Mouse (Mus musculus): ENCODE results near the gene Ppat.
"Not testable (repeated sequence)": the region's sequence is repeated elsewhere in the genome, so short reads cannot be mapped to it uniquely, and the experiment has no call there.

Ppat gene

GRCm38 (mm10) chr5:76947758-76948157 lies 3.6 kb downstream of the Ppat start:
- DNase-seq (ENCODE audit: low read depth, low spot score): no peak

DNA sequence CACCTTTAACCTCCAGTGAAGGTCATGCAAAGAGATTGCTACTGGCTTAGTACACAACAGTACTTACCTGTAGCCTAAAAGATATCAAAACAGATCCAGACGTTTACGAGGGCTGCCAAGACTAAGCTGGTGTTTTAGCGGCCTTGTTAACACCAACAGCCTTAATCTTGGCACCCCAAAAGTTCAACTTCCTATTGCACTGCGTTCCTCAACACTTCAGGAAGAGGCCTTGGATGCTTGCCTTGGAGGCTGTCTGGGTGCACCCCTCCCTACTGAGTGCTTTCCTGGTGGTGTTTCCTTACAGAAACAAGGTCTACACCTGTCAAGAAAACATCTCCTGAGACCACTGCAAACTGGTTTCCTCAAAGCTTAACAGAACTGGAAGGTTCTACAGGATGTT lies 4.2 kb downstream of the Ppat start:
- no peak for DNase-seq (ENCODE audit: low read depth, low spot score)

GRCm38 (mm10) chr5:76945678-76946033 lies 5.7 kb downstream of the Ppat start:
- DNase-seq (ENCODE audit: low read depth, low spot score): no peak

- DNase-seq (ENCODE audit: low read depth, low spot score): no peak
Measured at GRCm38 (mm10) chr5:76944965-76945677, 6.3 kb downstream of the Ppat start.

GRCm38 (mm10) chr5:76942505-76942904 lies 8.9 kb downstream of the Ppat start:
- no peak for DNase-seq (ENCODE audit: low read depth, low spot score)

- no peak for DNase-seq (ENCODE audit: low read depth, low spot score)
Measured at GRCm38 (mm10) chr5:76941975-76942374, 9.4 kb downstream of the Ppat start.

DNA sequence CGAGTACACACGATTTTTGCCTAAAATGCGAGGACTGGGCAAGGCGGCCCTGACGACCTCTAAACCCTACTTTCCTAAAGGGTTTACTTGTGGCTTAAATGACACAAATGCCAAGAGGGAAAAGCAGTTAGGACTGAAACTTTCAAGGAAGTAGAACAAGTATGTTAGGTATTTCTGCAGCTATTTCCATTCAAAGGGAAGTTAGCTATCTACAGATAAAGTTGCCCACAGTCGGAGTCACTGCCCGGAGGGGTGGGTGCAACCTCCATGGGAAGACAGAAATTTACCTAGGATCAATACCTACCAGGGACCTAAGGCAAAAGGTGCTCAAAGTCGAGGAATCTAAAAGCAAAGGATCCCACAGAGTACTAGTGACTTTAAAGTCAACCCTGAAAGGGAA lies 11.7 kb downstream of the Ppat start:
- DNase-seq (ENCODE audit: low read depth, low spot score): no peak

GRCm38 (mm10) chr5:76929180-76929877 lies 22.0 kb downstream of the Ppat start:
- DNase-seq (ENCODE audit: low read depth, low spot score): no peak

GRCm38 (mm10) chr5:76928124-76928832 lies 23.1 kb downstream of the Ppat start:
- no peak for DNase-seq (ENCODE audit: low read depth, low spot score)

- DNase-seq (ENCODE audit: low read depth, low spot score): no peak
Measured at GRCm38 (mm10) chr5:76924296-76924695, 27.1 kb downstream of the Ppat start.

DNA sequence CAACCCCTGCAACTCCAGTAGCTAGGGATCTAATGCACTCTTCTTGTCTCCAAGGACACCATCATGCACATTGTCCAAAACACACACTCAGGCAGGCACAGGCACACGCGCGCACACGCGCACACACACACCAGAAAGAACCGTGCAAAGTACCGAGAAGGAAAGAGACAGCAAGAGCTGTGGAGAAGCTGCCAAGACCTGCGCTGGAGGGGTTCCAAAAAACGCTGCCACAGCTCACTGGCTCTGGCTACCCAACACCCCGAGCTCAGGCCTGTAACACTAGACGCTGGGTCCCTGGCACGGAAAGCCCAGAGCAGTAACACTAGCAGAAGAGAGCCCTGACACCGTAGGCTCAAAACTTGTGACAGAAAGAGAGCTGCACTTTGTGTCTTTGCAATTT lies 27.9 kb downstream of the Ppat start:
- DNase-seq (ENCODE audit: low read depth, low spot score): no peak

- no peak for DNase-seq (ENCODE audit: low read depth, low spot score)
Measured at GRCm38 (mm10) chr5:76922833-76923232, 28.5 kb downstream of the Ppat start.

GRCm38 (mm10) chr5:76912522-76912921 lies 38.9 kb downstream of the Ppat start:
- not testable (repeated sequence) for DNase-seq (ENCODE audit: low read depth, low spot score)

- no peak for DNase-seq (ENCODE audit: low read depth, low spot score)
Measured at GRCm38 (mm10) chr5:76910807-76911206, 40.6 kb downstream of the Ppat start.

GRCm38 (mm10) chr5:76906155-76906499 lies 45.3 kb downstream of the Ppat start:
- DNase-seq (ENCODE audit: low read depth, low spot score): no peak

DNA sequence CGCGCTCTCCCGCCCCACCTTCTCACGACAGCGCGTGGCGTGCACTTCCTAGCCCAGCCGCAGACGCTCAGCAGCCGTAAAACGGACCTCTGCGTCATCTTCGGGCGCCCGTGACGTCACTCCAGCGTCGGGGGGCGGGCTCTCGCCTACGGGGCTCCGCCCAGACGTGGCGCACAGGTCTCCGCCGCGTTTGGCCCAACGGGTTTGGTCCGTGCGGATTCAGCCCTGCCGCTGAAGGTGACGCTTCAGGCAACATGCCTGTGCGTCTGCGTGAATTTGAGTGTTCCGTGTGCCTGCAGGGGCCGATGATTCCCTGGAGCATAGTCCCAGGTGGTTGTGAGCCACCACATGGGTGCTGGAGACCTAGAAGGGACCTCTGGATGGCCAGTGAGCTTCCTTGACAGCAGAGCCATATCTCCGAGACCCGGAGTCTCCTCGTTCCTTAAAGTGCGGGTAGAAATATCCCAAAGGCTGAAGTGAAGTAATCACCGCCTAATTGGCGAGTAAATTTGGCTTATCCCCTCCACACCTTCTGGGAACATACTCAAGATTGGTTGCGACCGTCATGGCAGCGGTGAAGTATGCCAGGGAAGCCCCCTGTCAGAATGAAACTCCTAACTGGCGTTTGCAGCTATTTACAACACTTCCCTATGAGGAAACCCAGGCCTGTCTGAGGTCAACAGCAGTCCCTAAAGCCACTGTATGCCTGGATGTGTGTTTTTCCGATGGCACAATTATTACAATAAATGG lies 45.8 kb downstream of the Ppat start, which contains the start of gene Aasdh:
TSS of gene Aasdh (minus strand) at position 110 of the 750 bp plus-strand sequence.
- DNase-seq (ENCODE audit: low read depth, low spot score): peak; percentile 88

GRCm38 (mm10) chr5:76904713-76905404 lies 46.5 kb downstream of the Ppat start:
- no peak for DNase-seq (ENCODE audit: low read depth, low spot score)

GRCm38 (mm10) chr5:76902131-76902530 lies 49.2 kb downstream of the Ppat start:
- DNase-seq (ENCODE audit: low read depth, low spot score): no peak

DNA sequence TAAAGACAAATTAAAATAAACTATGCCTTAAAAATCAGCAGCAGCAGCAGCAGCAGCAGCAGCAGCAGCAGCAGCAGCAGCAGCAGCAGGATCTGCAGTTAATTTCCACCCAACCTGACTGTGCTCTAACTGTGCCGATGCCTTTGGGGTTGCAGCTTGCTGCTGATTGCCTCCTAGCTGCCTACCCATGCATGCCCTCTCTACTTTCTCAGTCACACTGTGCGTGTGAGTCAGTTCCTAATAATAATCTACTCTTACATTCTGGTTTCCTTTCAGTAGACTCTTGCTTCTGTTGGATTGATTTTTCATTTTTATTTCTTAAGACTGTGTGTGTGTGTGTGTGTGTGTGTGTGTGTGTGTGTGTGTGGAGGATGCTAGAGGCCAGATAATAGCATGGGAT lies 58.3 kb downstream of the Ppat start:
- no peak for DNase-seq (ENCODE audit: low read depth, low spot score)

GRCm38 (mm10) chr5:76892608-76893007 lies 58.8 kb downstream of the Ppat start:
- DNase-seq (ENCODE audit: low read depth, low spot score): no peak

GRCm38 (mm10) chr5:76887011-76887410 lies 64.4 kb downstream of the Ppat start:
- DNase-seq (ENCODE audit: low read depth, low spot score): no peak
